Mouse (Mus musculus): ENCODE data around the gene Zfp553. TPM values are rescaled to one million over a fixed set of nuclear protein-coding genes. Genes with fewer than 3 reads are reported as not detected.

The Zfp553 gene
- polyA plus RNA-seq, 2 experiments from 2014 or later = 6.6 to 7.9 TPM

- peak; percentile 27 for ATAC-seq
These were observed 40.5 kb downstream of the Zfp553 start for GRCm38 (mm10) chr7:127273118-127273923.

GRCm38 (mm10) chr7:127273925-127274789 is 41.3 kb downstream of the Zfp553 start, which contains the start of gene Sephs2:
Gene Sephs2 (minus strand): TSS chr7:127274055.
- peak; percentile 96 for ATAC-seq

GRCm38 (mm10) chr7:127276519-127276961 is 43.7 kb downstream of the Zfp553 start:
- ATAC-seq = no peak

- peak; percentile 58 for ATAC-seq
These were observed 45.5 kb downstream of the Zfp553 start for GRCm38 (mm10) chr7:127278311-127278710.

- ATAC-seq = no peak
These were observed 47.2 kb downstream of the Zfp553 start for GRCm38 (mm10) chr7:127280092-127280491.

- peak; percentile 29 for ATAC-seq
These were observed 48.3 kb downstream of the Zfp553 start for GRCm38 (mm10) chr7:127281114-127281513.

GRCm38 (mm10) chr7:127282190-127282589 is 49.3 kb downstream of the Zfp553 start:
- ATAC-seq = no peak

GRCm38 (mm10) chr7:127285154-127285553 is 52.3 kb downstream of the Zfp553 start:
- ATAC-seq = peak; percentile 84

Other genes with a start within 250 kb of the Zfp553 start
- 10 to 100 TPM; 13.7 to 20.9 TPM for gene Mvp, start 218.4 kb upstream of the Zfp553 start, polyA plus RNA-seq (2017; shearing (Covaris generic))
- 1 to 10 TPM; 1.3 to 2.4 TPM for gene Pagr1b, start 216.6 kb upstream of the Zfp553 start, polyA plus RNA-seq (2017; shearing (Covaris generic))
- 10 to 100 TPM; 49.2 to 70.1 TPM for gene Pagr1a, start 215.7 kb upstream of the Zfp553 start, polyA plus RNA-seq (2017; shearing (Covaris generic))
- 10 to 100 TPM; 12.5 to 49.1 TPM for gene Gm42742, start 212.0 kb upstream of the Zfp553 start, polyA plus RNA-seq (2017; shearing (Covaris generic))
- 1 to 10 TPM; 2.6 to 3.3 TPM for gene Prrt2, start 211.8 kb upstream of the Zfp553 start, polyA plus RNA-seq (2017; shearing (Covaris generic))
- 10 to 100 TPM; 14.5 to 18.4 TPM for gene Maz, start 206.0 kb upstream of the Zfp553 start, polyA plus RNA-seq (2017; shearing (Covaris generic))
- gene Kif22, start 190.6 kb upstream of the Zfp553 start, polyA plus RNA-seq (2017; shearing (Covaris generic)) = 10 to 100 TPM; 13.9 to 20.5 TPM
- gene Zg16, start 145.7 kb upstream of the Zfp553 start, polyA plus RNA-seq (2017; shearing (Covaris generic)) = under 1 TPM in 1 of 2 experiments, not detected in 1; 0.81 TPM
- 100 to 1,000 TPM; 274 to 321 TPM for gene AI467606, start 141.7 kb upstream of the Zfp553 start, polyA plus RNA-seq (2017; shearing (Covaris generic))
- gene Qprt, start 110.8 kb upstream of the Zfp553 start, polyA plus RNA-seq (2017; shearing (Covaris generic)) = 10 to 100 TPM in 1 of 2 experiments, 1 to 10 TPM in 1; 7.5 to 15.2 TPM
- gene Spn, start 95.2 kb upstream of the Zfp553 start, polyA plus RNA-seq (2017; shearing (Covaris generic)) = 100 to 1,000 TPM; 101 to 103 TPM
- gene Cd2bp2, start 37.0 kb upstream of the Zfp553 start, polyA plus RNA-seq (2017; shearing (Covaris generic)) = 10 to 100 TPM; 39.7 to 51.9 TPM
- 10 to 100 TPM; 12.5 to 18.4 TPM for gene Tbc1d10b, start 24.6 kb upstream of the Zfp553 start, polyA plus RNA-seq (2017; shearing (Covaris generic))
- 10 to 100 TPM; 25.4 to 31.5 TPM for gene Mylpf, start 24.2 kb upstream of the Zfp553 start, polyA plus RNA-seq (2017; shearing (Covaris generic))
- gene Sept1, start 69 bp downstream of the Zfp553 start, polyA plus RNA-seq (2017; shearing (Covaris generic)) = 100 to 1,000 TPM; 819 to 912 TPM
- 1 to 10 TPM; 1.3 to 1.6 TPM for gene Zfp771, start 11.2 kb downstream of the Zfp553 start, polyA plus RNA-seq (2017; shearing (Covaris generic))
- gene Dctpp1, start 27.6 kb downstream of the Zfp553 start, polyA plus RNA-seq (2017; shearing (Covaris generic)) = 10 to 100 TPM; 39.7 to 50.1 TPM
- gene Sephs2, start 41.0 kb downstream of the Zfp553 start, polyA plus RNA-seq (2017; shearing (Covaris generic)) = 10 to 100 TPM; 17.3 to 23.4 TPM
- 100 to 1,000 TPM; 169 to 297 TPM for gene Itgal, start 63.2 kb downstream of the Zfp553 start, polyA plus RNA-seq (2017; shearing (Covaris generic))
- not detected for gene Zfp768, start 112.5 kb downstream of the Zfp553 start, polyA plus RNA-seq (2017; shearing (Covaris generic))
- 10 to 100 TPM; 12.7 to 17.6 TPM for gene Zfp747, start 143.0 kb downstream of the Zfp553 start, polyA plus RNA-seq (2017; shearing (Covaris generic))
- 1 to 10 TPM; 7.3 to 9.9 TPM for gene 9130019O22Rik, start 154.1 kb downstream of the Zfp553 start, polyA plus RNA-seq (2017; shearing (Covaris generic))
- gene E430018J23Rik, start 160.6 kb downstream of the Zfp553 start, polyA plus RNA-seq (2017; shearing (Covaris generic)) = 1 to 10 TPM; 3.2 to 5.5 TPM
- gene Zfp764, start 173.8 kb downstream of the Zfp553 start, polyA plus RNA-seq (2017; shearing (Covaris generic)) = 1 to 10 TPM; 6.0 to 9.1 TPM
- 10 to 100 TPM; 16.0 to 18.9 TPM for gene Zfp688, start 189.0 kb downstream of the Zfp553 start, polyA plus RNA-seq (2017; shearing (Covaris generic))
- gene Zfp689, start 216.1 kb downstream of the Zfp553 start, polyA plus RNA-seq (2017; shearing (Covaris generic)) = 1 to 10 TPM; 5.6 to 7.9 TPM
- gene Prr14, start 226.6 kb downstream of the Zfp553 start, polyA plus RNA-seq (2017; shearing (Covaris generic)) = 100 to 1,000 TPM; 181 to 236 TPM
- 10 to 100 TPM; 22.9 to 24.0 TPM for gene Fbrs, start 246.1 kb downstream of the Zfp553 start, polyA plus RNA-seq (2017; shearing (Covaris generic))